Mouse (Mus musculus) MN1 (cell line): ENCODE results near the gene Timm44.

Source experiments
- DNase-seq: peaks from one replicate; pipeline ENCODE4 v3.0.0-alpha.2; 2016; ENCODE audit warnings: low spot score

Gene Timm44

DNA sequence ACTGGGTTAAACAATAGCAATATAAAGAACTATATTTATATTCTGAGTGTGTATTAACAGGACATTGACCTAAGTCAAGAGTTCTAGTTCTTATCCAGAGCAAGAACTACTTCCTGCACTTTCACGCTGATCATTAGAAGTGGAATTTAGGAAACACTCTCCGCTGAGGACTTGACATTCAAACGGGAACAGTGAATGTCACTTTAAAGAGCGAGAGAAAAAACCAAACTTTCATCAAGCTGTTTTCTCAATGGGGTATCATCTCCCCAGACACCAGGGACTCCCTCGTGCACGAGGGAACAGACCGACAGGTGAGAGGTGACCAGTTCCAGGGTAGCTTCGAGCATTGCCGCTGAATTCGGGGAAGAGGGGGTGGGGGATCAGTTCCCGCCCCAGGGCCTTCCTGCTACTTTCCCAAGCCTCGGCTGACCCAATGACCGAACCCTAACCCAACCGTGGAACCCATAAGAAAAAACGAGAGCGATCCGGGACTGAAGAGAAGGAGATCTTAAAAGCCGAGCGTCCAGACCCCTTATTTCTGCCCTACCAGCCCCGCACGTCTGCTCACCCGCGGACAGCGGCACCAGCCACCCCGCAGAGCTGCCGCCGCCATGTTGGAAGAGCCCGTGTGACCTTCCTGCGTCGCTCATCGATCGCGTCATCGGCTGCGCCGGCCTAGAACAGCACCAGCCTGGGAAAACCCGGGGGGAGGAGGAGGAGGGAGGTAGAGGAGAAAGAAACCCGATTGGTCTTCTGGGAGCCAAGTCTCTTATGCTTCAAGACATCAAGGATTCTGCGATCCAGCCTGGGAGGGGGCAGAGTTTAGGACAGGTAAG, at the start of gene Timm44:
Gene Timm44, minus strand, starts transcription at position 639 of the 836 bp plus-strand sequence.
- DNase-seq, result peak; percentile 99

DNA sequence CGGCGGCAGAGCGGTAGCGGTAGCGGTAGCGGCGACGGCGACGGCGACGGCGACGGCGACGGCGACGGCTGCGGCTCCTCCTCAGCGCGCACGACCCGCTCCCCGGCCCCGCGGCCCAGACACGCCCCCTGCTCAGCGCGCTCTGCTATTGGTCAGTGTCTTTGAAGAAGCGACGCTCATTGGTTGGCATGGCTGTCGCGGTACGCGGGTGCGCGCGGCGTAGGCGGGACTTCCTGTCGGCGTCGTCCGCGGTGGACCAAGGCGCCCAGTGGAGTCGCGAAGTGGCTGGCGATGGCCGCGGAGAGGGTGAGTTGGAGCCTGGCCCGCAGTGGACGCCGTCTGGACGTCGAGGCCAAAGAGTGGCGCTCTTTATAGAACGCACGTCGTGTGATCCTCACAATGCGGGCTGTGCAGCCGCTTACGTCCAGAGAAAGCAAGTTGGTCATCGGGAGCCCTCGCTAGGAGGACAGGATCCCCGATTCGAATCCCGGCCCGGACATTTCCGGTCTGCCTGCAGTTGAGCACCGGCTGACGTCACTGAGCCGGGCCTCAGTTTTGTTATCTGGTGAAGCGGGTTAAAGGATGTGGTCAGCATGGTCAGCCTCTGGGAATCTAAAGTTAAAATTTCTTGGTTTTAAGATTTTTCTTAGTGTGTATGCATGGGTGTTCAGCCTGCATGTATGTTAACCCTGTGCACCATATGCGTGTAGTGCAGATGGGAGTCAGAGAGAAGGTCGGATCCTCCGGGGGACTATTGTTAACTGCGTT, 49.5 kb upstream of the Timm44 start, which contains the start of the genes Ccl25 and Elavl1:
Gene Ccl25, plus strand, starts transcription at position 228 of the 768 bp plus-strand sequence.
Gene Elavl1, minus strand, starts transcription at position 431 of the 768 bp plus-strand sequence.
- peak; percentile 100 for DNase-seq

DNA sequence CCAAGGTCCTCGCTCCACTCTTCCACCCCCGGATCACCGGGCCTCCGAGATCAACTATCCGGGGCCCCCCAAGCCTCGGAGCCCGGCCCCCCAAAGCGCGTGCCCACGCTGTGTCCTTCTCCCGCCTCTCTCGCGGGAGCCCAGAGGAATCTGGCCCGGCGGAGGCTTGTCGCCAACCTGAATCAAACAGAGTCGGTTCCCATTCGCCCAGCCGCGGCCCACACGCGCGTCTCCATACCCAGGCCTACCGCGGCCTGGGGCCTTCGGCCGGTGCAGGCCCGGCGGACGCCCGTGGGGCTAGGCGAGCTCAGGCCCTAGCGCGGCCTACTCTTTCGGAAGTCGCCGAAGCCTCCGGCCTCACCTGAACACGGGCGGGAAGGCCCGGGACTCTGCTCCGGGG, 48.8 kb upstream of the Timm44 start:
- DNase-seq, result peak; percentile 78

DNA sequence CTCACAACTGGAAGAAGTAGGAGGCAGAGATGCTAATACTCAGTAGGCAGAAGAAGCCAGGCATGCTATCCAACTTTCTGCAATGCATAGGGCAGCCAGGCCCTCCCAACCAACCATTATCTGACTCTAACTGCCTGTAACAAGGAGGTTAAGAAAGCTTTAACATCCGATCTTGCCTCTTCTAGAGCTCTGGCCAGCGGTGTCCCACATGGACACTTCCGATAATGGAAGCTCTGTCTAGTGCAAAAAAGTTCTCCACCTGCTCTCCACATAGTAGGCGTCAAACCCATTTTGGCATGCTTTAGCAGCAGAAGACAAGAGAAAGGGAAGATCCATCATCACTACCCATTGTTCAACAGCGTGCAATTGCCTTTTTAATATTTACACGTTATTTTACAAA, 48.2 kb upstream of the Timm44 start:
- peak; percentile 37 for DNase-seq

DNA sequence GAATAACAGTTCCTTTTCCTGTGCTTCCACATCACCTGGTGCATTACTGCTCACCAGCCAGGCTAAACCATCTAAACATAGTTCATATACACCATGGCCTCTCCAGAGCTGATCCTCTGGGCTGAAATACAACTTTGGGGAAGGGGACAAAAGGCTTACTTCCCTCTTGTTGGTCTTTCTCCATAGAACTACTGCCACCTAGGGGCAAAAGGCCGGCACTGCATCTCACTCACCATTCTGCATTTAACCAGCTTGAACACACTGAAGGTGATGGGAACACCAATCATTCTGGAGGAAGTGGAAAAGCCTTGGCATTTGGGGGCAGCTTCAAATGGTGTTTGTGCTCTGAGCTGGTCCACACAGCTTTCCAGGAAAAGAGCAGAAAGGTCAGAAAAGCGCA, 46.8 kb upstream of the Timm44 start:
- peak; percentile 93 for DNase-seq

DNA sequence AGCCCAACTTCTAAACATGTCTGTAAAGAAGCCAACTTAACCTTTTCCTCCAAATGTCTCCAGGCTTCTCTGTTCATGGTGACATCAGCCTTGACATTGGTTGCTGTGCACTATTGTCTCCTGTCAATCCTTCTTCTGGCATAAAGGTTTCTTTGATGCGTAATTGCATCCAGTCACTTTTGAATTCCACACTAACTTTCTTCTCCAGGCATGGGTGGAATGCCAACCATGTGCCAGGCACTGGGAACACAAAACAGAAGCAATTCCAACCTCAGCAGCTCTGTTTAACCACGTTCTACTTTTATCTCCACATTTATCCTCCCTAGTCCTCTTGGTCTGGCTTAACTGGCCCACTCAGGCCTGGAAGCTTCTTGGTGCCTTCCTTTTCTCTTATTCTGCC, 45.3 kb upstream of the Timm44 start:
- no peak for DNase-seq

DNA sequence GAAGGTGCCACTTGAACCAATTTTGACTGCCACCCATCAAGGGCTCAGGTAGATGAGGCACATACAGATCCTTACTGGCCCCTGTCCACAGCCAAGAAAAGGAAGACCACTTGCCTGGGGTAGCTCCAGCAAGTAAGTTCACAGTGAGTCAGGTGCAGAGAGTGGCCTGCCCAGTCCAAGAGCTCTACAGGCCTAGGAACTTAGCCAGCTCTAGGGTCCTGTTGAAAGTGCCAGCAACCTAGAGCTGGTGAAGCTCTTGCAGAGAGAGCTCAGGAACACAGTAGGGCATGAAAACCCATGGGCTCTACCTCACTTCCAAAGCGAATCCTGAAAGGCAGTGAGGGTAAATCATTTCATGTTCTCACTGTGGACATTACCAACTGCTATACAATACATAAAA, 44.7 kb upstream of the Timm44 start:
- DNase-seq, result no peak

DNA sequence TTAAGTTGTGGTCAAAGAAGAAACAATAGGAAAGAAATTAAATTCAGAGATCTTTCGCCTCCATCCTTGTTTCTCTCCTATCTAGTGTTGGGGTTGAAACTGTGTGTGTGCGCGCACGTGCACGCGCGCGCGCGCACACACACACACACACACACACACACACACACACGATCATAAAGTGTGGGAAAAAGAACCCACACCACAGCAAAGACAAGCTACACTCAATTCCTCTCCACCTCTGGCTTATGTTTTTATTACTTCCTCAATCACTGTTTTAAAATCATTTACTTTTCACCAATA, 43.8 kb upstream of the Timm44 start:
- no peak for DNase-seq

DNA sequence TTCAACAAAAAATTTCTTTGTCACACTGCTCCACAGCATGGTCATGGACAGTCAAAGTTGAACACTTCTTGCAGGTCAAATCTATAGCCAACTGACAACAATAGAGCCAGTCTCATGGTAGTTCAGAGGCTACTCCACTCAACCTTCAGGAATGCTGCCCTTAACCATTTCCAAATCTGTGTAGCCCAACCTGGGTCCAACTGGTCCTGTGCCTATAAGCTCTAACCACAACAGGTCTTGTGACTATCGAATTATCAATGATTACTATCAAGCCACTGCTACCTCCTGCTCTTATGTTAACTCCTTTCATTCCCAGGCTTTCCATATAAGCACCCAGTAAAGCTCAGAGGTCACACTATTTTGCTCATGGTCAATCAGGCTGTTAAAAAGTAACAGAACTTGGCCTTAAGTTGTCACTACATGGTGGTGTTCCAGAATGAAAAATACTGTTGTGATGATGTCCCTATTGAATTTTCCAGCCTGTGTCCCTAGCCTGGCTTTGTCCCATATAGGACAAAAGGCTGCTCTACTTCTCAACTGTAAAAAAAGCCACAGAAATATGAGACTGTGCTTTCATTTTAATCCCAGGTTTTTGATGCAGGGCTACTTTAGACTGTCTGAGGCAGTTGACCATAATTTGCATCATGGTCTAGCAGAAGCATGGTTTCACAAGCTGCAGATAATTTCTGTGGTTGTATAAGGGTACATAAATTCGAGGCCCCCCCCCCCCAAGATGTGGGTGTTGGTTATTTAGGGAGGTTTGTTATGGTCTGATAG, 43.3 kb upstream of the Timm44 start:
- no peak for DNase-seq

DNA sequence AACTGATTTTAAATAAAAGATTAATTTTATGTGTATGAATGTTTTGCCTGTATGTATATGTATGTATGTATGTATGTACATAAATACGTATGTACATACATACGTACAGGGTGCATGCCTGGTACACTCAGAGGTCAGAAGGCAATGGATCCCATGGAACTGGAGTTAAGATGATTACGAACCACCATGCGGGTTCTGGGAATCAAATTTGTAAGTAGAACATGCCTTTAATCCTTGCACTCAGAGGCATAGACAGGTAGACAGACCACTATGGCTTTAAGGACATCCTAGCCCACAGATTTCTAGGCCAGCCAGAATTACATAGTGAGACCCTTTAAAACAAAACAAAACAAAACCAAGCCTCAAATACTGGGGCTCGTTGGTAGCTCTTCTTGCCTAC, 42.4 kb upstream of the Timm44 start:
- no peak for DNase-seq

DNA sequence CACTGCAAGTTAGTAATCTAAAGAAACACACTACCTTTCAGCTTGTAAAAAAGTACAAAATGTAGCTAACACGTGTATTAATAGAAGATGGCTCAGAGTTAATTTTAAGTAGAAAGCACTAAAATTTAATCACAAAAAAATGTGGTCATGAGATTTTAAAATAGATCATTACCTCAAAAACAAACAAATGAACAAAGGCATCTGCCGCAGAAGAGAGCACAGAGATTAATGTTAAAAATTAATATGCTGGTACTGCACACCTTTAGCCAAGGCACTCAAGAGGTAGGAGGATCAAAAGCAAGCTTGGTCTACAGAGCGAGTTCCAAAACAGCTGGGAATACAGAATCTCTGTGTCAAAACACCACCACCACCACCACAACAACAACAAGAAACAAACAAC, 39.1 kb upstream of the Timm44 start:
- DNase-seq, result no peak

DNA sequence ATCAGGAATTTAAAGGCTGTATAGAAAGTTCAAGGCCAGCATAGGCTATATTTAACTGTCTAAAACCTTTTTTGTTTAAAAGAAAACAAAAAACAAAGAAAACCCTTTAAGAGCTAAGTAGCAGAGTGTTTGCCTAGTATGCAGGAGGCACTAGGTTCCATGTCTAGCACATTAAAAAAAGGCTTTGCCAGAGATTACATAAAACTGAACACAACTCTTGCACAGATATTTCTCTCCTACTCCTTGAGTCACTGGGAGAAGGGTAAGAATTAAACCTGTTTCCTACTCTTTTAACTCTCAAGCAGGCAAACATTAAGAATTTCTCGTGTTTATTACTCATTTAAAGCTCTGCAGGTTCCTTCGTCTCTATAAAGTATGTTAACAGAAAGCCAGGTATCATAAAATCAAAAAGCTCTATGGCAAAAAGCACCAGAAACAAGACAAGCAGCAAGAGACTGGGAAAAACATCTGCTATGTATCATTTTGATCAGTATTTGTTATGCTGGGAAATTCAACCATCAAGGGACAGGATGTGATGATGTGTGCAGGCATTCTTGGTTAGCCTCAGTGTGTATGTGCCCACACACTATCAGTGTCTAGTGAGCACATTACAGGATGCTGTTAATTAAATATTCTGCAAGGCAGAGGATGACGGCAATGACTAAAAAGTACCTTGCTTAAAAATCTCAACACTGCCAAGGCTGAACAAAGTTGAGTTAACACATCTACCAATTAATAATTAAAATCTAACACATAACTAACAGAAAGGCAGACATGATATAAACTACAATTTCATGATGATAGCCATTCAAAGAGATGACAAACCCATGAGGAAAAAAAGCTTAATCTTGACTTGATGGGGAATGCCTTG, 37.8 kb upstream of the Timm44 start:
- peak; percentile 45 for DNase-seq

DNA sequence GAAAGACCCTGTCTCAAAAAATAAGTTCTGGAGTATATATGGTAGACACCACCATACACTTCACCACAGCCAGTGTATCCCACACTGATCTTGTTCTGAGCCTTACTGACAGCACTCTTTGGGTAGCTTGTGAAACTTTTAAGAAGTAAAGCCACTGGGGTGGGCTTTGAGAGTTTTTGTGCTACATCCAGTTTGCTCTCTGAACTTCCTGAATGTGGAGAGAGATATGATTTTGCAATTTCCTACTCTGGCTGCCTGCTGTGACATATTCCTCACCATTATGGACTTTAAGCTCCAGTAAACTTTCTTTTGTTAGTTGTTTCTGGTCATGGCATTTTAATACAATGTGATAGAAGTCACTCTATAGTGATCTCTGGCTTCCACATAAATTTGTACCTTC, 36.4 kb upstream of the Timm44 start:
- DNase-seq, result no peak

DNA sequence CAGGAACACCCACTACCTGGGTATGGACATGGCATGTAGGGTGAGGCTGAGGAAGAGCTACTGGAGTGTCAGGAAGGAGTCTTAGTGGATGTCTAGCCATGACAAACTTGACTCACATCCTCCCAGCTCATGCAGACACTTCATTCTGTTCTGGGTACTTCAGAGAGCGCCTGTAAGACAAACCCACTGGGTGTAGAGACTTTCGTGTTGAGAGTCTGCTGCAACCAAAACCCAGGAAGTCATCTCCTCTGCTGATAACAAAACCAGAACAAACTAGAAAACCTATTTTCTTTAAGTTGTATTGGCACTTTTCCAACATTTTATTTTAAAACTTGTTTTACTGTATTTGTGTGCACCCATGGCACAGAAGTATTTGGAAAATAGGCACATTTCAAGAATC, 30.1 kb upstream of the Timm44 start:
- DNase-seq, result no peak

DNA sequence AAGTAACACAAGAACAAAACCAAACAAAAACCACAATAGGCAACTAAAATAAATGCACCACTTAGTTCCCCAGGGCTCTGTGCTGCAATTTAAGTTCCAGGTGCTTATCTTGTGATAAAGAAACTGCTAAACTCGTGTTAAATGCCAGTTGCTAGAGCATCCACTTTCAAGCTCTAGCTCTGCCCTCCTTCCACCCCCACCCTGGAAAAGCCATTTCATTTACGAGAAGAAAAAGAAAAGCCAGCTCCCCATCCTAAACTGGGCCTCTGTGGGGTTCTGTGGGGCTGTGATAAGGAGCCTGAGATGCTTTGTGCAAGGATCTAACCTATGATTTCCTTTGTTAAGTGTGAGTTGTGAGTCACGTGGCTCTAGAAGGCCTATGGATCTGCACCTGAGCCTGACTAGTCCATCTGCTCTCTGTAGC, 28.4 kb upstream of the Timm44 start:
- no peak for DNase-seq

DNA sequence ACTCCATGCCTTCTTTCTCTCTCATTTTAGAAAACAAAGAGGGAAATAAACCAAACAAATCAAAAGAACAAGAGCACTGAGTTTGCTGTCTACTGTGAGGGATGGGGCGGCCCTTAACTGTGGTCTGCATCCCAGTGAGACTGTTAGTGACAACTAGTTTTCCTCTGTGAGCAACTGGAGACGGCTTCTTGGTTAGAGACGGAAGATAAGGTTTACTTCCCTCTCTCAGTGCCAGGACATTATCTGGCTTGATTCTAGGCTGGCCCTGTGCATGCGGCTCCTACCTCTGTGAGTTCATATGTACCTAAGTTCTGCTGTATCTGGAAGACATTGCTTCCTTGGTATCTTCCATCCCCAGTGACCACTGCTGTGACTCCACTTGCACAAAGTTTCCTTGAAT, 22.1 kb upstream of the Timm44 start:
- DNase-seq, result no peak

DNA sequence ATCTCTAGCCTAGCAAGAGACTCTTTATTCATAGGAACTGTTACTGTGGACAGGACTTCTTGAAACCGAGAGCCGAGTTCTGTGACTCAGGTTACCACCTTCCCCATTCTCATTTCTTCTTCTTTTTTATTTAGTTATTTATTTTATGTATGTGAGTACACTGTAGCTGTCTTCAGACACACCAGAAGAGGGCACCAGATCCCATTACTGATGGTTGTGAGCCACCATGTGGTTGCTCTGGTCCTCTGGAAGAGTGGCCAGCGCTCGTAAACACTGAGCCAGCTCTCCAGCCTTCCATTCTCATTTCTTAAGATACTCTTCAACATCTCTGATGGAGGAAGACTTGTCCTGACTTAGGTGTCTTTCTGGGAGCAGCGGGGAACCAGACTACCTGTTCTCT, 17.0 kb upstream of the Timm44 start:
- DNase-seq, result no peak

DNA sequence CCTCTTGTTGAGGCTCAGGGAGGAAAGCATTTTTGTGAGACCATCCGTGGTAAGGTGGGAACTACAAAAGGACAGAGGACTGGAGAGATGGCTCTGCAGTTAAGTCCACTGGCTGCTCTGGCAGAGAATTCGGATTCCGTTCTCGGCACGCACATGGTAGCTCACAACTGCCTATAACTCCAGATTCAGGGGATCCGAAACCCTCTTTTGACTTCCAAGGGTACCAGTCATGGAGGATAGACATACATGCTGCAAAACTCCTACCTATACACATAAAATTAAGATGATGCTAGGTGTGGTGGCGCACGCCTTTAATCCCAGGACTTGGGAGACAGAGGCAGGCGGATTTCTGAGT, 375 bp upstream of the Timm44 start:
- no peak for DNase-seq

DNA sequence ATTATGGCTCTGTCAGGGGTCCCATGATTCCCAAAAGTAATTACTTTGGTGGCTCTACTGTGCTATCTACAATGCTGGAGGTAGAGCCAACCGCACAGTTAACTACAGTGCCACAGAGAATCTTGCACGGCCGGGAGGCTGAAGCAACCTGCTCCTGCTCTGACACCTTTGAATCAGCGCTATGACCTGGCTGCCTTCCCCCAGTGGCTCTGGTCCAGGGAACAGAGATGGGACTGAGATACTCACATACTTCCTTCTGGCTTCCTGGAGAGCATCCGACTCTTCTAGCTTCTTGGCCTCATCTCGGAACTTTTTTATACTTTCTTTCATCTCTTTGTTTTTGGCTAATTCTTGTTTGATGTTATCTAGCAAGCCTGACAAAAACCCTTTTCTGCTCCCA, 6.1 kb downstream of the Timm44 start:
- DNase-seq, result no peak

DNA sequence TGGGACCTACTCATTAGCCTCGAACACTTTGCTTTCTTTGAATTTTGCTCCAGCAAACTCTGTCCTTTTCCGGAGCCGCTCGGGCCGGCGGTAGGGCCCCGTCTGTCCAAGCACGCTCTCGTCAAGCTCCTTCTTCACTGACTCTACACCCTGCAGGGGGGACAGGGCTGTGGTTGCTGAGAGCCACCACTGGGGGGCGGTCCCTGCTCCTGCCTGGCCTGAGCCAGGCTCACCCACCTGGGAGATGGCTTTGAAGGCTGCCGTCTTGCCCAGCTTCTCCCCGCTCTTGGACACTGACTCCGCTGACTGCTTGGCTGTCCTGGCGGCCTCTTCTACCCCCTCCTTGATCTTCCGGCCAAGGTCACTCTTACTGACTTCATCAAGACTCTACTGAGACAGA, 8.1 kb downstream of the Timm44 start:
- no peak for DNase-seq

DNA sequence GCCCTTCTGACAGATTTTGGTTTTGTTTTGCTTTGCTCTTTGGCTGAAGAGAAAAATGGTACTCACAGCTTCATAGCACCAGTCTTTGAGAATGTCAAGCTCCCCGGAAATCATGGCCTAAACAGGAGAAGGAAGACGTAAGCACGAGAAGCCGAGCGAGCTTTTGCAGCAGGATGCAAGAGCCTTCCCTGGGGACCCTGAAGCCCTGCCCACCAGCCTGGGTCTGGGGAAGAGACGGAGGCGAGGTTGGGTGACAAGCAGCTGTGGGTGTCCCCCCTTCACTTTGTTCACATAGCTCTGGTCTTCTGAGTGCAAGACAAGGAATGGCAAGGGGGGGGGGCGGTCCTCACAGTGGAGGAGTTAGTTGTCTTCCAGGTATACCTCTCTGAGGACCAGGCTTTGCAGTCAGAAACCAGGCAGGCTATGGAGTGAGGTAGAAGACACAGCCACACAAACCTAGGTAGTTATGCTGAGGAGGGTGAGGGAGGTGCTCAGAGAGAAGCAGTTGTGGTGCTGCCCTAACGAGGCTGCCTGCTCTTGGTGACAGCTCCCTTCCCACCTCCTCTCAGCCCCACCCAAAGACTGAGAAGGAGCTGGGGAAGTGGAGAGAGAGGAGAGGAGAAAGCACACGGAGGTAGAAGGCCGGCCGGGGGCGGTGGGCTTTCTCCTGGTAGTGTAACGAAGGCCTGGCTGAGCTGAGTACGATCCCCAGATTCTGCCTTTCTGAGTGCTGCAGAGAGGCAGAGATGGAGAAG, 10.4 kb downstream of the Timm44 start:
- DNase-seq, result no peak
